9 mouse cellular contexts compared by ENCODE assay signal in genomic region chr3:51233474-51233873, GRCm38 (mm10). TPM values are rescaled to one million over a fixed set of nuclear protein-coding genes. Genes with fewer than 3 reads are reported as not detected.
DNase-seq lines count a peak whose midpoint lies in the region; ATAC-seq and TF ChIP-seq lines count a peak whose summit lies in the region.
"Had no signal": no experiment of that assay in that cellular context is flagged by ENCODE, and none has a peak within 500 bp of the region (broad histone marks: within the 10 kb centered on the region; RNA-seq: fewer than 3 reads in every experiment).

No protein-coding gene starts in this region.

- H3K36me3 ChIP-seq in liver, adult 2 months (ENCODE audit: control insufficient read depth, insufficient read depth, low read length) = no peaks in the 10 kb centered on the region
- H3K36me3 ChIP-seq in heart, embryonic 16.5 days (ENCODE audit: control insufficient read depth, insufficient read depth) = no peaks in the 10 kb centered on the region
- no peaks in the 10 kb centered on the region for H3K36me3 ChIP-seq in stomach, embryonic 15.5 days

- H3K9me3 ChIP-seq in heart, embryonic 16.5 days (replicated peaks; ENCODE audit: control insufficient read depth, low read length) = no peaks in the 10 kb centered on the region
- no peaks in the 10 kb centered on the region for H3K9me3 ChIP-seq in stomach, embryonic 15.5 days

- peak; percentile 87 for ATAC-seq in heart, embryonic 16.5 days (replicated peaks; ENCODE audit: extremely low read depth, insufficient read depth, low FRiP score)
- ATAC-seq in stomach, embryonic 15.5 days (ENCODE audit: insufficient read depth, low FRiP score, low read depth) = peak; percentile 24; the same call in 1 of the 2 replicates
- ATAC-seq in activated CD4-positive, CD25-positive, alpha-beta regulatory T cell, adult 4 months = no peak

- H3K4me1 ChIP-seq in liver, adult 2 months (ENCODE audit: control insufficient read depth, insufficient read depth, low read length) = peaks cover 49% of the 10 kb centered on the region
- peaks cover 40% of the 10 kb centered on the region for H3K4me1 ChIP-seq in heart, embryonic 16.5 days (ENCODE audit: control insufficient read depth, insufficient read depth, low read length)
- peaks cover 15% of the 10 kb centered on the region for H3K4me1 ChIP-seq in stomach, embryonic 15.5 days

- H3K4me3 ChIP-seq in liver, adult 2 months (ENCODE audit: insufficient read depth, low read depth, low read length) = no peak overlapping the region
- H3K4me3 ChIP-seq in heart, embryonic 16.5 days (ENCODE audit: low read length) = peak overlapping the region; percentile 4; the same call in 1 of the 2 replicates
- no peak overlapping the region for H3K4me3 ChIP-seq in stomach, embryonic 15.5 days (replicated peaks)

- WGBS in liver, adult 2 months = 21% methylated on average over 5 of the region's 5 CpGs
- 29% methylated on average over 5 of the region's 5 CpGs for WGBS in heart, embryonic 16.5 days
- 26% methylated on average over 5 of the region's 5 CpGs for WGBS in large intestine, adult 2 months
- WGBS in stomach, embryonic 15.5 days = 31% methylated on average over 5 of the region's 5 CpGs

- H3K4me2 ChIP-seq in heart, embryonic 16.5 days (ENCODE audit: low read depth, low read length) = peak overlapping the region; percentile 50
- no peak overlapping the region for H3K4me2 ChIP-seq in stomach, embryonic 15.5 days
- H3K4me2 ChIP-seq: hindbrain, embryonic 14.5 days had no signal

- DNase-seq in liver, adult 2 months (ENCODE audit: extremely low read depth, low read depth, low spot score) = peak; percentile 100
- DNase-seq in liver = no peak
- peak; percentile 74 for DNase-seq in large intestine, adult 2 months (ENCODE audit: low read depth, low spot score)
- DNase-seq in cerebellum, adult 9-10 months = no peak
- no peak for DNase-seq in MN1 (ENCODE audit: low spot score)

- peaks cover 39% of the 10 kb centered on the region for H3K79me2 ChIP-seq in liver, adult 2 months (ENCODE audit: control insufficient read depth, insufficient read depth, low read length)

- peak; percentile 6; the same call in 1 of the 2 replicates for TF ChIP-seq CTCF in liver, adult 2 months (IDR thresholded peaks at IDR 0.05; ENCODE audit: low read depth, low read length)

- peak overlapping the region; percentile 38 for H3K9ac ChIP-seq in liver, adult 2 months (ENCODE audit: low read depth, low read length)
- peak overlapping the region; percentile 64 for H3K9ac ChIP-seq in heart, embryonic 16.5 days (ENCODE audit: low read length)
- H3K9ac ChIP-seq in stomach, embryonic 15.5 days = no peak overlapping the region
- H3K9ac ChIP-seq: hindbrain, embryonic 14.5 days had no signal

- H3K27ac ChIP-seq in liver, adult 2 months (replicated peaks; ENCODE audit: insufficient read depth, low read depth, low read length) = peak overlapping the region; percentile 73
- H3K27ac ChIP-seq in heart, embryonic 16.5 days (ENCODE audit: low read length) = peak overlapping the region; percentile 98
- peak overlapping the region; percentile 75 for H3K27ac ChIP-seq in stomach, embryonic 15.5 days
- H3K27ac ChIP-seq: hindbrain, embryonic 14.5 days had no signal

- TF ChIP-seq POLR2A in liver, adult 2 months (IDR thresholded peaks at IDR 0.05; ENCODE audit: extremely low read depth, insufficient read depth, low read length) = no peak

- no peaks in the 10 kb centered on the region for H3K27me3 ChIP-seq in liver, adult 2 months (ENCODE audit: control insufficient read depth, insufficient read depth, low read length)
- no peaks in the 10 kb centered on the region for H3K27me3 ChIP-seq in heart, embryonic 16.5 days (ENCODE audit: control insufficient read depth, insufficient read depth, low read length)
- no peaks in the 10 kb centered on the region for H3K27me3 ChIP-seq in stomach, embryonic 15.5 days (replicated peaks)

RNA-seq across cellular contexts. Expression of gene Noct, which starts 9.2 kb away (rescaled TPM):
- total RNA-seq in liver, adult 2 months (2014; rRNA removed) = 12.0 and 12.1 TPM in 2 replicates
- 9.8 and 12.5 TPM in 2 replicates for polyA plus RNA-seq in liver, adult 2 months (2012; rRNA removed)
- 9.8 and 11.1 TPM in 2 replicates for polyA plus RNA-seq in heart, embryonic 16.5 days (2015; fragmentation: Nextera tagmentation; extraction: Ambion mirVana)
- polyA plus RNA-seq in large intestine, adult 2 months (2012; rRNA removed) = 33.6 and 37.0 TPM in 2 replicates
- polyA plus RNA-seq in stomach, embryonic 15.5 days (2015; fragmentation: Nextera tagmentation; extraction: Ambion mirVana) = 8.5 and 9.3 TPM in 2 replicates
- 1 to 10 TPM; 2.2 to 5.3 TPM for polyA plus RNA-seq in activated CD4-positive, CD25-positive, alpha-beta regulatory T cell, adult 4 months (2017; shearing (Covaris generic))

Comparison
In these comparisons a context has a peak if more than half of its experiments do, and no peak if none do; other contexts are left out.
1. DNase-seq: peak in liver, adult 2 months (single experiment) and large intestine, adult 2 months (single experiment); none in liver (single experiment), cerebellum, adult 9-10 months (single experiment) and MN1 (single experiment).
2. Peak in every context shown above with its lines, with median percentiles within 50 percentile points of each other: H3K27ac ChIP-seq.